Mouse (Mus musculus): ENCODE results near the gene Adipor2.

Gene Adipor2

GRCm38 (mm10) chr6:119338121-119338912, 79.2 kb downstream of the Adipor2 start:
- DNase-seq: no peak

- no peak for DNase-seq
These were observed 80.2 kb downstream of the Adipor2 start for GRCm38 (mm10) chr6:119337287-119337686.

- no peak for DNase-seq
These were observed 81.4 kb downstream of the Adipor2 start for GRCm38 (mm10) chr6:119336124-119336523.

- DNase-seq: no peak
These were observed 83.7 kb downstream of the Adipor2 start for GRCm38 (mm10) chr6:119333831-119334230.

GRCm38 (mm10) chr6:119333202-119333601, 84.3 kb downstream of the Adipor2 start:
- no peak for DNase-seq

GRCm38 (mm10) chr6:119332111-119332510, 85.4 kb downstream of the Adipor2 start:
- DNase-seq: no peak

- DNase-seq: no peak
These were observed 87.0 kb downstream of the Adipor2 start, which contains the start of gene Lrtm2 for GRCm38 (mm10) chr6:119330506-119330905. Gene Lrtm2, minus strand, starts transcription at chr6:119330766.

- no peak for DNase-seq
These were observed 87.6 kb downstream of the Adipor2 start for GRCm38 (mm10) chr6:119329936-119330335.

GRCm38 (mm10) chr6:119329215-119329714, 88.2 kb downstream of the Adipor2 start:
- peak; percentile 36 for DNase-seq

- no peak for DNase-seq
These were observed 88.9 kb downstream of the Adipor2 start for GRCm38 (mm10) chr6:119328521-119329115.

GRCm38 (mm10) chr6:119326541-119326940, 91.0 kb downstream of the Adipor2 start:
- DNase-seq: no peak

GRCm38 (mm10) chr6:119325978-119326377, 91.5 kb downstream of the Adipor2 start:
- DNase-seq: no peak

GRCm38 (mm10) chr6:119324776-119325175, 92.7 kb downstream of the Adipor2 start:
- DNase-seq: no peak

GRCm38 (mm10) chr6:119321752-119322151, 95.8 kb downstream of the Adipor2 start:
- DNase-seq: no peak

- peak; percentile 52 for DNase-seq
These were observed 97.0 kb downstream of the Adipor2 start for GRCm38 (mm10) chr6:119320481-119320880.

GRCm38 (mm10) chr6:119319358-119319757, 98.1 kb downstream of the Adipor2 start:
- DNase-seq: no peak

GRCm38 (mm10) chr6:119318732-119319131, 98.8 kb downstream of the Adipor2 start:
- no peak for DNase-seq

- no peak for DNase-seq
These were observed 102.6 kb downstream of the Adipor2 start for GRCm38 (mm10) chr6:119314751-119315476.

- DNase-seq: no peak
These were observed 103.7 kb downstream of the Adipor2 start for GRCm38 (mm10) chr6:119313588-119314375.

GRCm38 (mm10) chr6:119313096-119313495, 104.4 kb downstream of the Adipor2 start:
- no peak for DNase-seq

- no peak for DNase-seq
These were observed 105.1 kb downstream of the Adipor2 start for GRCm38 (mm10) chr6:119312381-119312780.

GRCm38 (mm10) chr6:119310176-119310575, 107.3 kb downstream of the Adipor2 start:
- no peak for DNase-seq
